Mouse (Mus musculus) spleen, adult 2 months (tissue): ENCODE results near the gene Inpp4b. TPM values are rescaled to one million over a fixed set of nuclear protein-coding genes. Genes with fewer than 3 reads are reported as not detected.
A peak's percentile ranks its signal among the peaks of the same experiment; 100 is the strongest.

ENCODE experiments used
- DNase-seq, 2 experiments: peaks; one replicate each; pipeline versions ENCODE4 v3.0.0 to v3.0.0-alpha.2; 2012 to 2021; ENCODE audit warnings: low spot score in 2 of 2, low read depth in 1 of 2
- H3K27ac ChIP-seq: fragments of 200-500 bp; 2 replicates; pipeline ENCODE4 v1.5.1; 2012; ENCODE audit warnings: low read length, inconsistent platforms; ENCODE audit not compliant: insufficient read depth
- H3K27me3 ChIP-seq: fragments of 200-500 bp; 2 replicates; pipeline ENCODE4 v1.6.1; 2012; ENCODE audit warnings: mild to moderate bottlenecking, moderate library complexity, low read length, inconsistent platforms; ENCODE audit not compliant: control insufficient read depth, insufficient read depth
- H3K36me3 ChIP-seq: fragments of 200-500 bp; 2 replicates; pipeline ENCODE4 v1.6.1; 2012; ENCODE audit warnings: mild to moderate bottlenecking, low read length, inconsistent platforms; ENCODE audit not compliant: control insufficient read depth, insufficient read depth
- H3K4me1 ChIP-seq: fragments of 200-500 bp; 2 replicates; pipeline ENCODE4 v1.6.1; 2011; ENCODE audit warnings: inconsistent platforms; ENCODE audit not compliant: control insufficient read depth, insufficient read depth, insufficient read length
- H3K4me3 ChIP-seq: fragments of 200-500 bp; 2 replicates; pipeline ENCODE4 v1.5.1; 2011; ENCODE audit warnings: mild to moderate bottlenecking, inconsistent platforms; ENCODE audit not compliant: insufficient read depth, insufficient read length; ENCODE audit errors: extremely low read depth
- CTCF ChIP-seq: fragments of 200-500 bp; IDR thresholded peaks from 2 replicates; pipeline ENCODE4 v1.5.1; 2011; ENCODE audit warnings: mild to moderate bottlenecking, inconsistent platforms; ENCODE audit not compliant: insufficient read depth, insufficient read length, insufficient replicate concordance; ENCODE audit errors: extremely low read depth
- POLR2A ChIP-seq: fragments of 200-500 bp; IDR thresholded peaks from 2 replicates; pipeline ENCODE4 v1.6.1; 2011; ENCODE audit warnings: low read depth, low read length, inconsistent platforms
- WGBS: fragments of 180-500 bp; shearing (Covaris S2); methylation state at CpG from one replicate; pipeline ENCODE4 v1.1.7; 2018; 5-methylcytosine and 5-hydroxymethylcytosine counted together
- polyA plus RNA-seq: library from polyadenylated mRNA; depleted of rRNA; stranded (reverse); fragments of >200 nt; gene quantifications from 2 replicates; pipeline ENCODE4 v1.2.3, GENCODE M21; 2012

Inpp4b gene
- polyA plus RNA-seq, 1 experiment = 5.1 TPM

- H3K36me3 ChIP-seq = no peaks in the 10 kb centered on the region
- TF ChIP-seq CTCF (no peak), POLR2A (no peak)
- 79% methylated on average over 2 of the region's 2 CpGs for WGBS
- H3K27ac ChIP-seq = peak overlapping the region; percentile 56; the same call in 1 of the 2 replicates
- peaks cover 9% of the 10 kb centered on the region for H3K4me1 ChIP-seq
- H3K4me3 ChIP-seq = no peak overlapping the region
- peak in 1 of 2 experiments; percentile 1 for DNase-seq
- H3K27me3 ChIP-seq = no peaks in the 10 kb centered on the region
These were observed 148.8 kb downstream of the Inpp4b start for GRCm38 (mm10) chr8:81491097-81491705.

- 60% methylated on average over 3 of the region's 3 CpGs for WGBS
These were observed 149.4 kb downstream of the Inpp4b start for GRCm38 (mm10) chr8:81491706-81492204.

GRCm38 (mm10) chr8:81494823-81495222, 152.5 kb downstream of the Inpp4b start:
- 93% methylated on average over 2 of the region's 2 CpGs for WGBS
- Histone ChIP-seq H3K36me3 (no peaks in the 10 kb centered on the region), H3K27ac (no peak overlapping the region), H3K4me1 (peaks cover 9% of the 10 kb centered on the region), H3K4me3 (no peak overlapping the region), H3K27me3 (no peaks in the 10 kb centered on the region)
- DNase-seq = no peak
- no peak for TF ChIP-seq CTCF

More at GRCm38 (mm10) chr8:81491706-81492204, 149.4 kb downstream of the Inpp4b start:
- no peak for TF ChIP-seq POLR2A
- TF ChIP-seq CTCF = no peak
- peaks cover 9% of the 10 kb centered on the region for H3K4me1 ChIP-seq
- H3K4me3 ChIP-seq = no peak overlapping the region
- H3K27ac ChIP-seq = no peak overlapping the region; the same call in 1 of the 2 replicates
- DNase-seq = peak in 1 of 2 experiments; percentile 17
- no peaks in the 10 kb centered on the region for H3K36me3 ChIP-seq
- no peaks in the 10 kb centered on the region for H3K27me3 ChIP-seq

DNA sequence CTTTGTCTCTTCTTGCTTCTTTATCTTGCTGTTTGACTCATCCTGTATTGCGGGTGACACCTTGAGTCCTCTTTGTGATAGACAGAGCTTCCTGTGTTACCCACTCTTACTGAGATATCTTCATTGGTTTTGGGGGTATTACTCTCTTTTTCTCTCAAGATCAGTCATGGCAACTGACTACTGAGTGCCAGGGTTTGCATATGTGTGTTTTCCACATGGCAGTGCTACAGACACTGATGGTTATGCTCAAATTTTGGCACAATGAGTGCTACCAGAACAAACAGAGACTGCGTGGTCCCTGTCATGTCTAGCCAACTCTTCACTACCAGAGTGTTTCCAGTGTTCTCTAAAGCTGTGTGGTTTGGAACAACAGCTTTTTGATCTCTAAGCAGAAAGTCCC, 155.3 kb downstream of the Inpp4b start:
- Histone ChIP-seq H3K36me3 (no peaks in the 10 kb centered on the region), H3K4me1 (peaks cover 3% of the 10 kb centered on the region; the same call in 1 of the 2 replicates), H3K27ac (peak overlapping the region; percentile 80), H3K27me3 (no peaks in the 10 kb centered on the region), H3K4me3 (no peak overlapping the region)
- WGBS = 64% methylated on average over 2 of the region's 2 CpGs
- peak in 1 of 2 experiments; percentile 35 for DNase-seq
- no peak for TF ChIP-seq POLR2A
- no peak for TF ChIP-seq CTCF

DNA sequence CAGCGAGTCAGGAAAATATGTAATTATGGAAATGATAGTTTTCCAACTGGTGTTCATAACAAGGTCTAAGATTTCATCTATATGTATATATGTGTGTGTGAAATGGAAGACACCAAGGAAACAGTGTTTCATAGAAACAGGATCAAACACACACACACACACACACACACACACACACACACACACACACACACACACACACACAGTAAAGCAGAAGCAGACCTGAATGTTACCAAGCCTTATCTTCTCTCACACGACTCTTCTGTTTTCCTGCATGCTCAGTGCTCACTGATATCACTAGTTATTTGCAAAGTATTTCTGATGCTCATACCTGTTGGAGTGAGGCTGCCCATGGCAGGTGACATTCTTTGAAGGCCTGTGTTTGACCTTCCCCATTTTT, 159.9 kb downstream of the Inpp4b start:
- WGBS = 88% methylated on average over 2 of the region's 2 CpGs
- no peaks in the 10 kb centered on the region for H3K27me3 ChIP-seq
- no peaks in the 10 kb centered on the region for H3K36me3 ChIP-seq
- H3K4me3 ChIP-seq = no peak overlapping the region
- no peaks in the 10 kb centered on the region for H3K4me1 ChIP-seq
- peak overlapping the region; percentile 20; the same call in 1 of the 2 replicates for H3K27ac ChIP-seq
- no peak for TF ChIP-seq CTCF
- DNase-seq = no peak

DNA sequence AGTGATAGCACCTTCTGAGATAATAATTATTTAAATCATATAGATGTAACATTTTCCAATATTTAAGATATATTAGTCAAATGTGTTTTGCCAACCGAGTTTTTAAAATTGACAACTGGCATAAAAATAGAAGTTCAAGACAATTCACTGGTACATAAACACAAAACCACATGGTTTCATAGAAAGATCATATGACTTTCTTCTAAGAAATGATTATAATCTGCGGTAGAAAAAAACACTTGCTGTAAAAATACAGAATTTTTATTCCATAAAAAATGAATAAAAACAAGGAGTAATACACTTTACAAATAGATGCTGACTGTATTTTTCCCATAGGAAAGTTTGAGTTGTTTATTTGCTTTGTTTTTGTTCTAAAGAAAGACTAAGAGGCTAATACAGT, 160.6 kb downstream of the Inpp4b start:
- TF ChIP-seq CTCF (no peak), POLR2A (no peak)
- 68% methylated on average over 2 of the region's 2 CpGs for WGBS
- no peak overlapping the region for H3K27ac ChIP-seq

DNA sequence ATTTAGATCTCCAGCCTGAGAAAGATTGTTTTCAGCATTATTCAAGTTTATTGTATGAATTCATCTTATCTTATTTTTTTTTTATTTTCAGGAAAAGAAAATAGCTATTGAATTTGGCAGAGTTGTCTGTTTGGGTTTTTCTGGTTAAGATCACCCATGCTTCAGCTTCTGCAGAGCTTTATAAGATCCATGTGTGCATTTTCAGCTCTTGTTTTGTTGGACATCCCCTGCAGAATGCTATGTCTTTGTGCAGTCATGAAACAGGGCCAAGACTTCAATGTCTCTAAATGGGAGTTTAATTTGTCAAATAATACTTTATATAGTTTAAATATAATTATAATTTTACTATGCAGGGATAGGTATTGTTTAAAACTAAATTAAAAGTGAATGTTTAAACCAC, 170.5 kb downstream of the Inpp4b start:
- H3K27ac ChIP-seq = no peak overlapping the region
- no peaks in the 10 kb centered on the region for H3K36me3 ChIP-seq
- H3K4me1 ChIP-seq = no peaks in the 10 kb centered on the region; the same call in none of the 2 replicates
- H3K27me3 ChIP-seq = no peaks in the 10 kb centered on the region
- DNase-seq = no peak
- no peak overlapping the region for H3K4me3 ChIP-seq
- no peak for TF ChIP-seq POLR2A
- TF ChIP-seq CTCF = no peak

More for the DNA sequence above, 160.6 kb downstream of the Inpp4b start:
- no peaks in the 10 kb centered on the region for H3K36me3 ChIP-seq
- no peaks in the 10 kb centered on the region for H3K27me3 ChIP-seq
- DNase-seq = no peak
- no peak overlapping the region for H3K4me3 ChIP-seq
- no peaks in the 10 kb centered on the region for H3K4me1 ChIP-seq
